Mouse (Mus musculus): Measurements from ENCODE around the gene Olfr986.
A peak's percentile ranks its signal among the peaks of the same experiment; 100 is the strongest.
"Not testable (repeated sequence)": the region's sequence is repeated elsewhere in the genome, so short reads cannot be mapped to it uniquely, and the experiment has no call there.

Gene Olfr986

GRCm38 (mm10) chr9:40180620-40181019 lies at the start of gene Olfr986:
Olfr986 (plus strand) TSS chr9:40180920.
- DNase-seq (ENCODE audit: low read depth, low spot score), result no peak

DNA sequence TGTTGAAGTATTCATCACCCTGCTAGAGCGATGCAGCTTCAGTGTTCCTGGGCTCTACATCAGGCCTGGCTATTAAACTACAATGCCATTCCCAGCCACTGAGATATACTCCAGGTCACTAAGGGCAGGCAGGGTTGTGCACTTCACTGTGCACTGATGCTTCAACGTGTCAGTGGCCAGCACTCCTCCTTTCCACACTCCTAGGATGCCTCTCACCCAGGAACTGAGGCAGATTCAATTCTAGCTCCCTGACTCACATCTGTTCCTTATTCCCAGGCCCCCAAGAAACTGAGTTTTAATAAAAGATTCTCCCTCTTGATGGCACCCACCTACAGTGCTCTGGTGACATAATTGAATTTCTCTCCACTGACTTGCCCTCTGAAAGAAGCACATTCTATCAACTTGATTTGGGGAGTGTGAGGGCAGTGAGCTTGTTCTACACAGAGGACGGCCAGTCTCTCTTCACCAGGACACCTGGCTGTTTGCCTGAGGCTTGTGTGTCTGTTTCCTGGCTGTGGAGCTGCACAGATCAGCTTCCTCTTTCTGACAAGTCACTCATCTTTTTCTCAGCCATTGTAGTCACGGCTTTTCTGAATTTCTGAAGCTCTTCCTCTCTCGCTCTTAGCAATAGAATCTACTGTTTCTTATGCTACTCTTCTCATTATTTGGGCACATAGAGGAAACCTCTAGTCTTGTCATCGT lies 43.6 kb upstream of the Olfr986 start:
- DNase-seq (ENCODE audit: low read depth, low spot score), result no peak

DNA sequence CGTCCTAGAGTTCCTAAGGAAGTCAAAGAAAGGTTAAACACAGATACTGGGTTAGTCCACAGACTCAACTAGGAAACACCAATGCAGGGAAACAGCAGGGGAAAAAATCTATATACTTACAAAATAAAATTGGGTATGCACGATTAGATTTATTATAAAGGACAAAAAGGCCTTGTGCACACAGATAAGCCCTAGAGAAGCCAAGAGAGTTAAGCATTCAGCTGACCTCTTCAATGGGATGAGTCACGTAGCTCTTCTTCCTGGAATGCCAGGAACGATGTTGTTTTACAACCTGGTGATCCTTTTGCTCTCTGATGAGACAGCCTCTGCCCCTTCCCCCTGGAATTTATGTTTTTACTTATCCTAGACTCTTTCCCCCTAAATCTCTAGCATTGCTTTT lies 41.2 kb upstream of the Olfr986 start:
- no peak for DNase-seq (ENCODE audit: low read depth, low spot score)

DNA sequence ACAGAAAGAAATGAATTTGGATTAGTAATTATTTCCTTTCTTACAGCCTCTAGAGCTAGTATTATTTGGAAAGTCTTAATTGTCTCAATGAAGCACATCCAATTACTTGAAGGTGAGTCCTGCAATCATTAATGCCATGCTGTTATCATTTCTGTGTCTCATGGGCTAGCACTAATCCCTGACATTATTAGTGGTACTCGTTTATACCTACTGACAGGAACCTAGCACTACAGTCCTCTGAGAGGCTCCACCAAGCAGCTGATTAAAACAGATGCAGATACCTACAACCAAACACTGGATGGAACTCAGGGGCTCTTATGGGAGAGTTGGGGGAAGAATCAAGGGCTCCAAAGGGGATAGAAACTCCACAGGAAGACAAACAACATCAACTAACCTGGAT lies 39.2 kb upstream of the Olfr986 start:
- no peak for DNase-seq (ENCODE audit: low read depth, low spot score)

DNA sequence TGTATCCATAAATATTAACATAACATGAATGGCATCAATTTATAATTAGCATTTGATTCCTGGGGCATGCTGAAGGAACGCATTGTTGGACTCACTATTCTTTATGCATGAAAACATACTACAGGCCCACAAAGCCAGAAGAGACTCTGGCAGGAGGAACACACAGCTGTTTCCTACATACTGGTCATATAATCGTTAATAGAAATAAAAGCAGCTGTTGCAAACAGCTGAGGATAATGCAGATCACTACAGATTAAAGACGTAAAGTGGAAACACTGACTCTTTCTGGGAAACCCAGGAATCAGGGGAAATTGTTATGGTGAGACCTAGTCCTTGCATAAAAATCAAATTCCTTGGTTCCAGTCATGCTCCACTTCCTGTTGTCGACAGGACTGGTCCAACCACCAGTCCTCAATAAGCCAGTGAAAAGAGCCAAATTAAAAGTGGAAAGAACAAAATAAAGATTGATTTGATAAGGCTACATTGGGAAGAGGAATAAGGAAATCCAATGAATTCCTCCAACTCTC lies 25.5 kb upstream of the Olfr986 start:
- DNase-seq (ENCODE audit: low read depth, low spot score), result no peak

GRCm38 (mm10) chr9:40166446-40166845 lies 14.3 kb upstream of the Olfr986 start:
- DNase-seq (ENCODE audit: low read depth, low spot score), result no peak

DNA sequence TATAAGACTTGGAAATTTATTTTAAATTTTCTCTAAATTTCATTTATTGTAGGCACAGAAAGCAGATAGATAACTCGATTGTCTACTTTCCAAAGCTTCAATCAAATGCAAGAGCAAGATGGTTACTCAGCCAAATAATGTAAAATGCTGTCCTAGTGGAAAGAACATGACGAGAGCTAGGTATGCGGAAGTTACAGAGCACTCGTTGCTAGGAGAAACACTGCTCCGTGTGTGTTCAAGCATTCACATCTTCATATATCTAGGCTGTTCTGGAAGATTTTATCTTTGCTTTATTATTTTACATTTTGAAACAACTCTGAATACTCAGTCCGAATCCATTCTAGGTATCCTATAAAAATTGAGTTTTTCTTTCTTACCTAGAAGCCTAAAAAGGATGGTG lies 3.7 kb upstream of the Olfr986 start:
- no peak for DNase-seq (ENCODE audit: low read depth, low spot score)

DNA sequence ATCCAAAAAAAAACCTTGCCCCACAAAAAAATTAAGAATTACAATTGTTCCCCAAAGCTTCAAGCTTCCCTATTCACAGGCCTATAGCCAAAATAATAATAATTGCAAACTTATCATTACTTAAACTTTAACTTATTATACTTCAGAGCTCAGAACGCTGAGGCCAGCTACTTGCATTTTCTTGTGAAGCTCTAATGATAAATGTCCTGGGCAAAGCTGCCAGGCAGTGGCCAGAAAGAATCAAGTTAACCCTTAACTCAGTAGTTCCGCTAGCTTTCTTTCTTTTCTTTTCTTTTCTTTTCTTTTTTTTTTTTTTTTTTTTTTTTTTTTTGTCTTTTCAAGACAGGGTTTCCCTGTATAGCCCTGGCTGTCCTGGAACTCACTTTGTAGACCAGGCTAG lies 4.4 kb downstream of the Olfr986 start:
- not testable (repeated sequence) for DNase-seq (ENCODE audit: low read depth, low spot score)

DNA sequence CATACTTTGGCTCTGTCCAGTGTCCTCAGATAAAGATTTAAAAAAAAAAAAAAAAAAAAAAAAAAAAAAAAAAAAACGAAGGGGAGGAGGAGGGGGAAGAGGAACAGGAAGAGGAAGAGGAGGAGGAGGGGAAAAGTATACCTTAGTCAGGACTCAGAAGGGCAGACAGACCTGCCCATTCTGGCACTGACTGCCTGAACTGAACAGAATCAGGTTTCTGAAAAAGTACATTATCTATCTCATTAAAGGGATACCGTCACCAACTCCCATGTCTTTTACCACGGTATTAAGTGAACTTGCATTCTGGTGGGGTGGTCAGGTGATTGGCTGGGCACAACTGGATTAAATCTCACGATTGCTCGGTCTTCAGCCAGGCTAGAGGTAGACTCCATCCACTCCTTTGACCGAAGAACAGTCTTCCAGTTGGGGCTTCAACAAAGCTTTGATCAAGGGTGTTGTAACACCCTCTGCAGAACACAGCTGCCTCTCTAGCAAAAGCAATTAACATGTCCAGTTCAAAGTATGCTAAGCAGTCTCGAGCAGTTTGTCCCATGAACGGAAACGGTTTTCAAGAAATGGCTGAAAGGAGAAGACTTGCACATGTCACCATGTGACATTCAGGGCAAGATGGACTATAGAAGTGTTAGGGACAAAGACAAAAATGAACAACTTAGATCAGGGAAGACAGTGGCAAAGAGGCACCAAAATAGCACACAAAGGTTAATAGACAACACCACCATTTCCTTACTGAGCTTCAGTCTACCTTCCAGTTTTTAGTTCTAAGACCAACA lies 10.6 kb downstream of the Olfr986 start:
- DNase-seq (ENCODE audit: low read depth, low spot score), result no peak

GRCm38 (mm10) chr9:40192098-40193038 lies 11.6 kb downstream of the Olfr986 start, which contains the start of gene Zfp202:
Zfp202 (plus strand) TSS chr9:40192316.
- peak; percentile 69 for DNase-seq (ENCODE audit: low read depth, low spot score)

GRCm38 (mm10) chr9:40195981-40196380 lies 15.3 kb downstream of the Olfr986 start:
- DNase-seq (ENCODE audit: low read depth, low spot score), result no peak

- no peak for DNase-seq (ENCODE audit: low read depth, low spot score)
These were observed 25.8 kb downstream of the Olfr986 start for GRCm38 (mm10) chr9:40206546-40206950.

DNA sequence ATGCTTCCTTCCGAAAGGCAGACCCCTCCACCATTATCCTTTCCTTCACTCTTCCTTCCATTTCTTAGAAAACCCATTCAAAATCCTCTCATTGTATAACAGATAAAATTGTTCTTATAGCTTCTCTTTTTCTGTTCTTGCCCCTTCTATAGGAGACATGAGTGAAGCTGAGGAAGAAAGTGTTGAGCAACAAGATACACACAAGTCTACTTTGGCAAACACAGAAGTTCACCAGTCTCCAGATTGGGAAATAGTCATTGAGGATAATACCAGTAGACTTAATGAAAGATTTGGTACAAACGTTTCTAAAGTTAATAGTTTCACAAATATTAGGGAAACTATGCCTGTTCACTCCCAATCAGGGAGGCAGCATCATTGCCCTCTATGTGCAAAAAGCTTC lies 30.0 kb downstream of the Olfr986 start:
- no peak for DNase-seq (ENCODE audit: low read depth, low spot score)

- no peak for DNase-seq (ENCODE audit: low read depth, low spot score)
These were observed 33.3 kb downstream of the Olfr986 start for GRCm38 (mm10) chr9:40214058-40214457.

DNA sequence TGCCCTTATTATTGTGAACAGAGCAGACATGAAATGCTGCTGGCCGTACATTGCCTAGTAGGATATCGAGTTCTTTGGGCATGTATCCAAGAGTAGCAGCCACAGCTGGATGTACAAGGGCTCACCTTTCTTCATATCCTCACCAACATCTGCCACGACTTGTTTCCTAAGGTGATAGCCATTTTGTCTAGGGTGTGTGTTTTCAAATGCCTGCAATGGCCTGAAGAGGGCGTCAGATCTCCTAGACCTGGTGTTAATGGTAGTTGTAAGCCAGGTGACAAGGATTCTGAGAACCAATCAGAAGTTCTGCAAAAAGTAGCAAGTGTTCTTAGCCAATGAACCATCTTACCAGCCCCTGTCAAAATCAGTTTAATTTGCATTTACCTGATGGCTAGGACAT lies 35.9 kb downstream of the Olfr986 start:
- no peak for DNase-seq (ENCODE audit: low read depth, low spot score)

DNA sequence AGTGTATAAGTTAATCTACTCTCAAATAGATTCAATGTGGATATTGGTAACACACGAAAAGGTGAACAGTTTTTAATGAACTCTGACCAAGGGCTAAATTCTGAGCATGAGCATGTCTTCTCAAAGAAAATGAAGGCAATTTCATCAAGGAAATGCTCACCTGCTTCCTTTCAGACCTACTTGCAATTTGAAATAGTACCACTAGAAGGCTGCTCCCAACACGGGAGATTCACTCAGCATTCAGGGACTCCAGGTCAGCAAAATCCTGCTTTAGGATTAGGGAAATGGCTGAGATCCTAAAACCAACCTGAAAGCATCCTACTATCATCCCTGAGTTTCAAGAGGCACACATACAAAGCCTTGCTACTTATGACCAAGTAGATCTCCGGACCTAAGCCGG lies 43.6 kb downstream of the Olfr986 start:
- no peak for DNase-seq (ENCODE audit: low read depth, low spot score)

DNA sequence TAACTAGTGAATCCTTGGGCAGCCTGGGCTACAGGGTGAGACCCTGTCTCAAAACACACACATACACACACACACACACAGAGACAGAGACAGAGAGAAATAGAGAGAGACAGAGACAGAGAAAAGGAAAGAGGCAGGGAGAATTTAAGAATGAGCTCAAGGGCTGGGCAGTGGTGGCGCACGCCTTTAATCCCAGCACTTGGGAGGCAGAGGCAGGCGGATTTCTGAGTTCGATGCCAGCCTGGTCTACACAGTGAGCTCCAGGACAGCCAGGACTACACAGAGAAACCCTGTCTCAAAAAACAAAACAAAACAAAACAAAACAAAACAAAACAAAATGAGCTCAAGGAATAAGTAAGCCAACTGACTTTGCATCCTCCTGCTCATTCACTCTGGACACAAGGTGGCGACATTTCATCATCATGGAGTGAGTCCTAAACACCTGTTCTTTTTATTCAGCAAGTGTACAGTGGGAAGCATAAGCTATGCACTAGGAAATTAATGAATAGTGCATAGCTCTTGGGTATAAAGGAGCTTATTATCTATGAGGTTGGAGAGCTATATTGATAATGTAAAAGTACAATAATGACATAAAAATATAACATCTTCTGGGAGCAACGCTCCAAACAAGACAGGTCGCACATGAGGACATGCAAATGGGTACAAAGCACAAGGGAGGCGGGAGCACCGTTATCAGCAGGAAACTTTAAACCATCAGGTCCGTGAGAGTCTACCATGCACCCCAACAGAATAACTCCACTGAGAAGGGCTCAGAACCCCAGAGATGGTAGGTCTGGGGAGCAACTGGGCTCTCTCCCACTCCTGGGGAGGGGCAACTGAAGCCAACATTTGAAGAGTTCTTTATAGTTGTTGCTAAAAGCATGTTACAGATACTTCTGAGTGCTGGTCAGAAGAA lies 47.4 kb downstream of the Olfr986 start:
- DNase-seq (ENCODE audit: low read depth, low spot score), result peak; percentile 45

DNA sequence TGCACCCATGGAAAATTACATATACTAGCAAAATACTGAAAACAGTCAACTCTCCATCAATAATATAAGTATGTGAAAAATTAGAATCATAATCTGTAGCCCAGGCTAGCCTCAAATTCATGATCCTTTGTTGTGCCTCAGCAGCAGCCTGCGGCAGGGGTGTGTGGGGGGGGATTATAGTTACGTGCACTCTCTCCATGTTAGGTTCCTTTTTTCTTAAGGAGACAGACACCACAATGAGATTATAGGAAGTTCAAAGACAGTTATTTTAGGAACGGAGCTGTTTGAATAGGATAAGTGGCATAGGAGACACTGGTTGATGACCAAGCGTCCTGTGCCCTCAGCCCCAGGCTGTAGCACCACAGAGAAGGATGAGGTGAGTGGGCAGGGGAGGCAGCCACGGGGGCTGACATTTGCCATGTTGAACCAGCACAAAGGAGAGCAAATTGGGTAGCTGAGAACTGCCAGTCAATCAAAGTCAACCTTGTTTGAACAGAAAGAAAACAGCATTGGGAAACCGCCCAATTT lies 48.1 kb downstream of the Olfr986 start:
- DNase-seq (ENCODE audit: low read depth, low spot score), result no peak

DNA sequence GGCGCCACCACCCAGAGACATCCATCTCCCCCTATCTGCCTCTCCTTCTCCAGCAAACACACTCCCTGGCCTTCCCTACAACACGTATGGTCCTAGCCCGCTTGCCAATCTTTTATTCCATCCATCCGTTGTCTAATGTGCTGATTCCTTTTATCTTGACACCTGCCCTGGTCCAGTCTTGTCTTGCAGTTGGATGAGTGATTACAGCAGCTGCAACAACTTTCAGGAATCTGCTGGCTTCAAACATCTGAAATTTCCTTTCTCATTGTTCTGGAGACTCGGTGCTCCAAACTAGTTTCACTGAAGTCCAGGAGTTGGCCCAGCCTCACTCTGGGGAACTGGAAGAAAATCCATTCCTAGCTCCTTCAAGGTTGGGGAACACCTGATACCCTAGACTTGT lies 48.8 kb downstream of the Olfr986 start:
- no peak for DNase-seq (ENCODE audit: low read depth, low spot score)

DNA sequence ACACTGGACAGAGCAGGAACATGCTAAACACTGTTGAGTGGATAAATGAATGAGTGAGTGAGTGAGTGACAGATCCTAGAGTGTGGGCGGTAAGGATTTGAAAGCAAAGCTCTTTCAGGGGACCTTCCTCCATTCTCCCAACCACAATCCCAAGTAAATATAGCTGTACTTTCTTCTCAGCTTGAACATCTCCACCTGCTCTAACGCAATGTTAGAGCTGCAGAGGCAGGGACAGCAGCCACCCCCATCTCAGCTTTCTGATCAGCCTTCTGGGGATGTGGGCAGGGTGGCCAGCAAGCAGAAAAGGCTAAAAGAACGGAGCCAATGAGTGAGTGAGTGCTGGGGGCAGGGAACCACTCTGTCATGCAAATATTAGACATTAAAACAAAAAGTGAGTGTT lies 50.3 kb downstream of the Olfr986 start:
- DNase-seq (ENCODE audit: low read depth, low spot score), result no peak

Measured in CD4-positive helper T cell, adult 2 months (primary cell).